Mouse (Mus musculus): ENCODE results near the gene Rc3h2. TPM values are rescaled to one million over a fixed set of nuclear protein-coding genes. Genes with fewer than 3 reads are reported as not detected.
A peak's percentile ranks its signal among the peaks of the same experiment; 100 is the strongest.

The Rc3h2 gene
- total RNA-seq, 2 experiments from 2014 or later = 29.4 to 29.6 TPM

- DNase-seq = peak; percentile 13 to 70
Observed at GRCm38 (mm10) chr2:37338497-37339187, 84.1 kb downstream of the Rc3h2 start.

DNA sequence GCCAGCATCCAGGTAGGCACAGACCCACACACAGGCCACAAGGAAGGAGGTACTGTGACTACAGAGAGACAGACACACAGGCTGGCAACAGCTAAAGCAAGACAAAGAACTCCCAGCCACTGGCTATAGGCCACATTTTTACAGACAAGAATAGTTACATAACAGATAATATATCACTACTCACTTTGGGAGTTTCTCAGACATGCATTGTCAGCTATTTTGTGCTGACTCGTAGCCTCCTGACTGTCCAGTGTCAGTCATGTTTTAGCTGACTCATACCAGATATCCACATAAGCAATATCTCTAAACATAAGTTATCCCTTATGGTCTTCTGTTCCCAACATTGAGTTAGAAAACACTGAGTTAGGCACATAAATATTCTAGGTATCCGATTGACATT, 89.4 kb downstream of the Rc3h2 start:
- DNase-seq = no peak

DNA sequence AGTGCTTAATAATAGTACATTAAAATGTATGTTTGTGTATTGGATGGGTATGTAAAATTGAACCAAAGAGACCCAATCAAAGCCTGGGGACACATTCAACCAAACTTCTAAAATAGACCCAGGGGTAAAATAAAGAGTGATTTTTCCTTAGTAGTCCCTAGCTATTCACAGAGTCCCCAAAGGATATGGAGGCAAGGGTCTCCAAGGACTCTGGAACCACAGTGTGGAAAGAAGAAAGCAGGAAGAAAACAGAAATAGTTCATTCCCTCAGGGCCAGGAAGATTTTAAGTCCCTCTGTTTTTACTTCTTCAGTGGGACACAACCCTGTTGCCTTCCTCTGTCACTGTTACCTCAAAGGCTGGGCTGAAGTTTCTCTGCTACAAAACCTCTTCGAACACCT, 96.5 kb downstream of the Rc3h2 start, which contains the start of gene Olfr368:
TSS of gene Olfr368 (plus strand) at position 301 of the 400 bp plus-strand sequence.
- no peak for DNase-seq

Other genes starting within 250 kb of the Rc3h2 start
- not detected for gene Olfr365, start 234.7 kb downstream of the Rc3h2 start, total RNA-seq (2021)
- not detected for gene Olfr366, start 211.3 kb downstream of the Rc3h2 start, total RNA-seq (2021)
- gene Olfr368, start 96.4 kb downstream of the Rc3h2 start, total RNA-seq (2021) = not detected
- 10 to 100 TPM; 16.4 to 16.7 TPM for gene Pdcl, start 63.6 kb downstream of the Rc3h2 start, total RNA-seq (2021)
- 1 to 10 TPM; 4.4 to 4.5 TPM for gene Zbtb26, start 20.2 kb upstream of the Rc3h2 start, total RNA-seq (2021)
- gene Zbtb6, start 20.3 kb upstream of the Rc3h2 start, total RNA-seq (2021) = 1 to 10 TPM; 4.1 to 4.8 TPM
- gene Rabgap1, start 20.4 kb upstream of the Rc3h2 start, total RNA-seq (2021) = 10 to 100 TPM; 41.5 to 42.3 TPM
- gene Gpr21, start 93.4 kb upstream of the Rc3h2 start, total RNA-seq (2021) = under 1 TPM; 0.30 to 0.98 TPM

All from heart, adult 18-20 months (tissue).